Mouse (Mus musculus) 3134 (cell line): ENCODE results near the gene Hormad1.
"Not testable (repeated sequence)": the region's sequence is repeated elsewhere in the genome, so short reads cannot be mapped to it uniquely, and the experiment has no call there.

Source experiments
- DNase-seq: peaks from one replicate; pipeline ENCODE4 v3.0.0-alpha.2; 2011; ENCODE audit warnings: low spot score; ENCODE audit not compliant: insufficient read length; ENCODE audit errors: extremely low read depth

The Hormad1 gene

GRCm38 (mm10) chr3:95559437-95559836, at the start of gene Hormad1:
Gene Hormad1 (plus strand): TSS chr3:95559677.
- peak; percentile 11 for DNase-seq

GRCm38 (mm10) chr3:95511611-95512180, 47.8 kb upstream of the Hormad1 start:
- no peak for DNase-seq

GRCm38 (mm10) chr3:95516614-95517041, 42.8 kb upstream of the Hormad1 start:
- DNase-seq, result no peak

DNA sequence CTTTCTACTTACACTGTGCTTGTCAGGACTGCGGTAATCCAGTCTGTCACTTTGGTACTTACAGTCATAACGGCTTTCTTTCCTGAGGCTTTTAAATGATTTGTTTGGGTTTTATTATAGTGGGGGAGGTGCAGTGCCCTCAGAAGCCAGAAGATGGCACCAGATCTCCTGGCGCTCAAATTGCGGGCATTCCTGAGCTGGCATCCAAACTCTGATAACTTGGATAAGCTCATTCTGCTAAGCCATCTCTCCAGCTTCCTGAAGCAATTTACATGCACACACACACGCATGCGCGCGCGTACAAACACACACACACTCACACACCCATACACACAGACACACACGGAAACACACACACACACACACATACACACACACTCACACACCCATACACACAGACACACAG, 42.0 kb upstream of the Hormad1 start:
- DNase-seq, result peak; percentile 59

DNA sequence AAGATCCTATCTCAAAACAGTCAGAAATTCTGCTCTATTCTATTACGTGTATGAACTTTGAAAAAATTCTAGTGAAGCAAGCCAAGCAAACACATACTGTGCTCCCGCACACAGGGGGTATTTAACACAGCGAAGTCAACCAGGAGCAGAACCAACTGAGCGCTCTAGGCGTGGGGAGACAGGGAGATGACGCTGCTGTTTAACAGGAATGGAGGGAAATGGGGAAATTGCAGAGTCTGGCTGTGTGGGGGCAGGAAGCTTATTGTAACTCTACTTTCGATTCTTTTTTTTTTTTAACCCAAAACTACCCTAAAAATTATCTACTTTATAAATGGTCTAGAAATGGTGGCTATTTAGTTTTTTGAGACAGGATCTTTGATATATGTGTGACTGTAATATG, 40.6 kb upstream of the Hormad1 start:
- no peak for DNase-seq

- no peak for DNase-seq
Observed at GRCm38 (mm10) chr3:95519315-95519714, 40.2 kb upstream of the Hormad1 start.

DNA sequence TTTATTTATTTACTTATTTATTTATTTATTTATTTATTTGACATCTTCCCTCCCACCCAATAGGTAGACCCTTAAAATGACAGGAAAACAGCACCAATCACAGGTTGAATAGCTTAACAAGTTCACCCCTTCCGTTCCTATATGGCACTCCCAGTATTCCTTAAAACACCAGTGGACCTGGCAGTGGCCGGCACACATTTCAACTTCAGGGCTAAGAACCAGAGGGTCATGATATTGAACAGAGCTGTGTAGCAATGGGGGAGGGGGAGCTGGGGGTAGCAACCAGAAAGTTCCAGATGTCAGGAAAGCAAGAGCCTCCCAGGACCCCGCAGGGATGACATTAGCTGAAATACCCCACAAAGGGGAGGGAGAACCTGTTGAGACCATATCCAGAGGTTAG, 39.4 kb upstream of the Hormad1 start:
- DNase-seq, result no peak

GRCm38 (mm10) chr3:95521168-95521567, 38.3 kb upstream of the Hormad1 start:
- no peak for DNase-seq

DNA sequence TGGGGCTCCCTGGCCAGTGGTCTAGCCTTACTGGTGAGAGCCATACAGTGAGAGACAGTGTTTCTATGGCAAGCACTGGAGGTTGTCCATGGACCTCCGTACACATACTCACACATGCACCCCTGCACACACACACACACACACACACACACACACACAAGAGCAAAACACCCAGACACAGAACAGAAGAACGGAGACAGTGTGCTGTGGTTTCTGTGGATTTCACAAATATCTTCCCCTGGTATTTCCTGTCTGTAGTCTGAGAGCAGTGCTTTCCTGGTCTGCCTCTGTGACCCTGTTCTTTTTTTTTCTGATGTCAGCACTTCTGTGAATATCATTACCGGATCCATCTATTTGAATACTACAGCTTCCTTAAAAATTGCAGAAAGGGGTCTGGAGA, 35.8 kb upstream of the Hormad1 start:
- peak; percentile 26 for DNase-seq

DNA sequence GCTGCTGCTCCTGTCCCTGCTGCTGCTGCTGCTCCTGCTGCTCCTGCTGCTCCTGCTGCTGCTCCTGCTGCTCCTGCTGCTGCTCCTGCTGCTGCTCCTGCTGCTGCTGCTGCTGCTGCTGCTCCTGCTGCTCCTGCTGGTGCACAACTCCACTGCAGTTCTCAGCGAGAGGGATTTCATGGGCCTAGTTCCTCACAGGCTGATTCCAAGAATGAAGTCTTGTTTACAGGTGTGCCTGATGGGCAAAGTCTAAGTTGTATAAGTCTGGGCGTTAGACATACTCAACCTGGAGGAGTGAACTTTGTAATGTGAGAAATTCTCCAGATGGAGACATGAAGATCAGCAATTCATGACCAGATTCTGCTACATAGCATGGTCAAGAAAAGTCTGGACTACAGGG, 34.8 kb upstream of the Hormad1 start:
- peak; percentile 26 for DNase-seq

GRCm38 (mm10) chr3:95526111-95526510, 33.4 kb upstream of the Hormad1 start:
- no peak for DNase-seq

GRCm38 (mm10) chr3:95526622-95527211, 32.8 kb upstream of the Hormad1 start, which contains the start of gene Ctss:
Gene Ctss (plus strand): TSS chr3:95526786.
- DNase-seq, result no peak

DNA sequence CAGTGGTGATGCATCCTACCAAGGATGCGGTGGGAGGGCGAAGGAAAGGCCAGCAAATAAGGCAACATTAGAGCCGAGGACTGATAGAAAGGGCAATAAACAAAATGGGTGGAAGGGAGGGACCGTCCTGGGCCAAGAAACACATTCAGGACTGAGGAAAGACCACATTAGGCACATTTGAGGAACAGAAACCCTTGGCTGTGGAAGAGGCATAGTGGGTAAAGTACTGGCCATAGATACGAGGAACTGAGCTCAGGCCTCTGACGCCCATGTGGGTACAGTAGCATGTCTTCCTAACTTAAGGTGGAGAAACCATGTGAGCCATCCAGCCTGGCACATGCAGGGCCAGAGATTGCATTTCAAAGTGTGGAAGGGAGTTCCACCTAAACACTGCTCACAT, 29.7 kb upstream of the Hormad1 start:
- no peak for DNase-seq

DNA sequence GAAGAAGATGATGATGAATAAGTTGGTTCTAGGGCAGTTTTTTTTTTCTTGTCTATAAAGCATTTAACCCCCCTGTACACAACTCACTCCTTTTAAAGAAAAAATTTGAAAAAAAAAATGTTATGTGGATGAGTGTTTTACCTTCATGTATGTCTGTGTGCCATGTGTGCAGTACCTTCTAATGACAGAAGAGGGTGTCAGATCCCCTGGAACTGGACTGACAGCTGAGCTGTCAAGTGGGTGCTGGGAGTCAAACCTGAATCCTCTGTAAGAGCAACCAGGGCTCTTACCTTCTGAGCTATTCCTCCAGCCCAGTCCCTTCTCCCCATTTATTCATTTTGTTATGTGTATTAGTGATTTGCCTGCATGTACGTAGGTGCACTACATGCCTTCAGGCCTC, 28.5 kb upstream of the Hormad1 start:
- no peak for DNase-seq

GRCm38 (mm10) chr3:95533364-95533763, 26.1 kb upstream of the Hormad1 start:
- DNase-seq, result no peak

DNA sequence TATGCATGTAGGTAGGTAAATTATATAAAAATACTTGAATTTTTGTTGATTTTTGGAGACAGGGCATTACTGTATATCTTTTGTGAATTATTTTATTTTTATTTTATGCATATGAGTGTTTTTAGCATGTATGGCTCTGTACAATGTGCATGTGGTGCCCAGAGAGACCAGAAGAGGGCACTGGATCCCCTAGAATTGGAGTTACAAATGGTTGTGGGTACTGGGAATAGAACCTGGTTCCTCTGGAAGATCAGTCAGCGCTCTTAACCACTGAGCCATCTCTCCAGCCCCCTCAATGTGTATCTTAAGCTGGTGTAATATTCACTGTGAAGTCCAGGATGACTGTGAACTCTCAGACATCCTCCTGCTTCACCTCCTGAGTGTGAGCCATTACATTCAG, 24.6 kb upstream of the Hormad1 start:
- DNase-seq, result no peak

- no peak for DNase-seq
Observed at GRCm38 (mm10) chr3:95538936-95539335, 20.5 kb upstream of the Hormad1 start.

DNA sequence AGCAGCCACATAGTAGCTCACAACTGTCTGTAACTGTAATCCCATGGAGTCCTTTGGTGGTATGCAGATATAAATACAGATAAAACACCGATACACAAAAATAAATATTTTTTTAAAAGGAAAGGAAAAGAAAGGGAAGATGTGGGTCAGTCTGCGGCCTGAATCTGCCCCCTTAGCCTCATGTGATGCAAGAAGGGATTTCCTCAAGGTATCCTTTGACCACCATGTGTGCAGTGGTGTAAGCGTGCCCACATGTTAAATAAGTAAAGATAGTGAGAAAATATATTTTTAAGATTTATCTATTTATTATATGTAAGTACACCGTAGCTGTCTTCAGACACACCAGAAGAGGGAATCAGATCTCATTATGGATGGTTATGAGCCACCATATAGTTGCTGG, 19.6 kb upstream of the Hormad1 start:
- no peak for DNase-seq

- DNase-seq, result not testable (repeated sequence)
Observed at GRCm38 (mm10) chr3:95541186-95541585, 18.3 kb upstream of the Hormad1 start.

DNA sequence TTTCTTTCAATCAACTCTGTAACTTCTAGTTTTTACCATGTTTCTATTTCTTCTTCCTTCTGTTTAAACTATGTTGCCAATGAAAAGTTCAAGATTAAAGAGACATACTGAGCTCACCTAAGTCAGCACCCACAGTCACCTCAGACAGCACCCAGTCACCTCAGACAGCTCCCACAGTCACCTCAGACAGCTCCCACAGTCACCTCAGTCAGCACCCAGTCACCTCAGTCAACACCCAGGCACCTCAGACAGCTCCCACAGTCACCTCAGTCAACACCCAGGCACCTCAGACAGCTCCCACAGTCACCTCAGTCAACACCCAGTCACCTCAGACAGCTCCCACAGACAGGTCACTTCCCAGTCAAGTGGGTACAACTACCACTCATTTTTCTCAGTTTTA, 17.3 kb upstream of the Hormad1 start:
- DNase-seq, result no peak

- no peak for DNase-seq
Observed at GRCm38 (mm10) chr3:95542981-95543380, 16.5 kb upstream of the Hormad1 start.

DNA sequence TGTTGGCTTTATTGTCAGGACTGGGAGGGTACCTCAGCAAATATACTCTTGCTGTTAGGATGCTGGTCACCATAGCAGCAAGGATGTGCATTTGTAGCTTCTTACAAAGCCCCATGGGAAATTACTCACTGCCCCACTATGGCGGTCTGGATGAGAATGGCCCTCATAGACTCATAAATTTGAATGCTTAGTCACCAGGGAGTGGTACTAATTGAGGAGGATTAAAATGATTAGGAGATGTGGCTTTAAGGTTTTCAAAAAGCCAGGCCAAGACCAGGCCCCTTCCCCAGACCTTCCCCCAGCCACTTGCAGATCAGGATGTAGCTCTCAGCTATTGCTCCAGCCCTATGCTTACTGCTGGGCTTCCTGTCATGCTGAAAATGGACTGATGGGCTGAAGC, 9.3 kb upstream of the Hormad1 start:
- DNase-seq, result no peak

DNA sequence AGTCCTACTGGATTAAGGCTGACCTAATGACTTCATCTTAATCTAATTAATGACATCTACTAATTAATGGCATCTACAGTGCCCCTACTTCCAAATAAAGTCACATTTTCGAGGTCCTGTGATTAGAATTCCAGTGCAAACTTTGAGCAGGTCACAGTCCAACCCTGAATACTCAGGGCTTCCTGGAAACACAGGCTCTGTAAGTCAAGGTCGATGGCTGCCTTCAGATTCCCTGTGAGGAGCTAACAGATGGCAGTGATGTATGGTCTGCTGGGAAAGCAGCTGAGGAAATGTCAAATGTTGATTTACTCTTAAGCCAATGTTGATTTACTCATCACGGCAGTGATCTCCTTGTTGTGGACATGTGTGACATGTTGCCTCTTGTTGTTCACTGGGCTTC, 5.5 kb upstream of the Hormad1 start:
- DNase-seq, result no peak
